Mouse (Mus musculus): ENCODE measurements around the gene Mvk. TPM values are rescaled to one million over a fixed set of nuclear protein-coding genes. Genes with fewer than 3 reads are reported as not detected.

Gene Mvk
- polyA plus RNA-seq, 1 experiment from 2014 or later, result 66.5 TPM

- H3K4me3 ChIP-seq (ENCODE audit: low read depth, low read length), result no peak overlapping the region
- no peaks in the 10 kb centered on the region for H3K4me1 ChIP-seq (ENCODE audit: control insufficient read depth, insufficient read depth, low read length)
- no peaks in the 10 kb centered on the region for H3K9me3 ChIP-seq (ENCODE audit: control insufficient read depth, low read length)
- no peak for DNase-seq (ENCODE audit: low spot score)
- ATAC-seq (ENCODE audit: insufficient read depth, low FRiP score, low TSS enrichment), result no peak
- H3K36me3 ChIP-seq (ENCODE audit: control insufficient read depth, insufficient read depth, low read length), result 0 out of 2 replicates have a peak, but pooled peaks cover 3% of the 10 kb centered on the region
- no peak overlapping the region for H3K4me2 ChIP-seq (ENCODE audit: low read depth)
- H3K27ac ChIP-seq (ENCODE audit: low read depth, low read length), result no peak overlapping the region
- H3K9ac ChIP-seq (ENCODE audit: low read length), result no peak overlapping the region
- WGBS, result 83% methylated on average over 8 of the region's 8 CpGs
- no peaks in the 10 kb centered on the region for H3K27me3 ChIP-seq (ENCODE audit: control insufficient read depth, insufficient read depth, low read length)
Measured at GRCm38 (mm10) chr5:114434359-114434758, 9.7 kb upstream of the Mvk start.

- ATAC-seq (ENCODE audit: insufficient read depth, low FRiP score, low TSS enrichment), result no peak
Measured at GRCm38 (mm10) chr5:114435588-114435987, 8.5 kb upstream of the Mvk start.

DNA sequence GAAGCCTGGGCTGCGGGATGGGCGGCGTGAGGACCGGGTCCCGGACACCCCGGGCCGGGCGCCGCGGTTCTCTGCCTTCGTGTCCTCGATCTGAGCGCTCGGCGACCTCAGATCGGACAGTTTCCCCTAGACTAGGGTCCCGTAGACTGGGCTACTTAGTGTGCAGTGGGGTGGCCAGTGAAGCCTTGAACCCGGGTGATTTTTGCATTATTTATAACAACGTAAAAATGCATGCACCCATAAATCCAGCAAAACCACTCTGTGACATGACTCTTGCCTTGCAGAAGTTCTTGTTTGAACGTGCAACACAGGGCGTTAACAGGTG lies 261 bp downstream of the Mvk start:
- DNase-seq (ENCODE audit: low spot score), result no peak
- Histone ChIP-seq H3K4me2 (ENCODE audit: low read depth) (peak overlapping the region; percentile 72), H3K9me3 (ENCODE audit: control insufficient read depth, low read length) (no peaks in the 10 kb centered on the region), H3K27me3 (ENCODE audit: control insufficient read depth, insufficient read depth, low read length) (no peaks in the 10 kb centered on the region), H3K4me3 (ENCODE audit: low read depth, low read length) (peak overlapping the region; percentile 73), H3K4me1 (ENCODE audit: control insufficient read depth, insufficient read depth, low read length) (peaks cover 10% of the 10 kb centered on the region; the same call in 1 of the 2 replicates), H3K27ac (ENCODE audit: low read depth, low read length) (no peak overlapping the region), H3K36me3 (ENCODE audit: control insufficient read depth, insufficient read depth, low read length) (peaks cover 2% of the 10 kb centered on the region; the same call in 1 of the 2 replicates), H3K9ac (ENCODE audit: low read length) (peak overlapping the region; percentile 67)
- 1% methylated on average over 21 of the region's 21 CpGs for WGBS
- no peak for ATAC-seq (ENCODE audit: insufficient read depth, low FRiP score, low TSS enrichment)

More at GRCm38 (mm10) chr5:114435588-114435987, 8.5 kb upstream of the Mvk start:
- H3K27ac ChIP-seq (ENCODE audit: low read depth, low read length), result no peak overlapping the region
- no peak overlapping the region for H3K4me3 ChIP-seq (ENCODE audit: low read depth, low read length)
- no peaks in the 10 kb centered on the region for H3K9me3 ChIP-seq (ENCODE audit: control insufficient read depth, low read length)
- no peaks in the 10 kb centered on the region for H3K4me1 ChIP-seq (ENCODE audit: control insufficient read depth, insufficient read depth, low read length)
- no peak for DNase-seq (ENCODE audit: low spot score)
- H3K4me2 ChIP-seq (ENCODE audit: low read depth), result no peak overlapping the region
- 97% methylated on average over 14 of the region's 14 CpGs for WGBS
- no peaks in the 10 kb centered on the region for H3K27me3 ChIP-seq (ENCODE audit: control insufficient read depth, insufficient read depth, low read length)
- no peak overlapping the region for H3K9ac ChIP-seq (ENCODE audit: low read length)
- H3K36me3 ChIP-seq (ENCODE audit: control insufficient read depth, insufficient read depth, low read length), result 0 out of 2 replicates have a peak, but pooled peaks cover 3% of the 10 kb centered on the region

GRCm38 (mm10) chr5:114449011-114449410 lies 4.9 kb downstream of the Mvk start:
- 93% methylated on average over 4 of the region's 4 CpGs for WGBS
- no peaks in the 10 kb centered on the region for H3K27me3 ChIP-seq (ENCODE audit: control insufficient read depth, insufficient read depth, low read length)
- H3K4me2 ChIP-seq (ENCODE audit: low read depth), result no peak overlapping the region
- no peak overlapping the region for H3K27ac ChIP-seq (ENCODE audit: low read depth, low read length)
- peaks cover 9% of the 10 kb centered on the region for H3K36me3 ChIP-seq (ENCODE audit: control insufficient read depth, insufficient read depth, low read length)
- H3K9me3 ChIP-seq (ENCODE audit: control insufficient read depth, low read length), result no peaks in the 10 kb centered on the region
- DNase-seq (ENCODE audit: low spot score) (no peak), ATAC-seq (ENCODE audit: insufficient read depth, low FRiP score, low TSS enrichment) (no peak)
- H3K4me3 ChIP-seq (ENCODE audit: low read depth, low read length), result no peak overlapping the region
- no peak overlapping the region for H3K9ac ChIP-seq (ENCODE audit: low read length)
- peaks cover 8% of the 10 kb centered on the region; the same call in 1 of the 2 replicates for H3K4me1 ChIP-seq (ENCODE audit: control insufficient read depth, insufficient read depth, low read length)

DNA sequence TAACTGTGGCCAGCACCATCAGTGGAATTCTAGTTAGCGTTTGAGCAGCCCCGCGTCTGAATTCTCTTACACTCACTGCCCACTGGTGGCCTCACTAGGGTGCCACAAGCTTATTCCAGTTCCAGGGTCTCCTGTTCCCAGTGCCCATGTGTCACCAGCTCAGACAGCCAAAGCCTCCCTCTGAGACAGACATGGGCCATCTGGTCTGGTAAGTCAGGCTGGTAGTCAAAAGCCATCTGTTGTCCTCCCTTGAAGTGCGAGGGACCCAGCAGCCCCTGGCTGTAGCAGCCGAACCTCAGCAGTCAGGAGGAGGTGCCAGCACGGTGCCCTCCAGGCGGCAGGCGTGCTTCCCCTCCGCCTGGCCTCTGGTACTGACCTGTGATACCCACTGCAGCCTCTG lies 12.2 kb downstream of the Mvk start:
- no peak overlapping the region; the same call in 1 of the 2 replicates for H3K9ac ChIP-seq (ENCODE audit: low read length)
- DNase-seq (ENCODE audit: low spot score), result no peak

DNA sequence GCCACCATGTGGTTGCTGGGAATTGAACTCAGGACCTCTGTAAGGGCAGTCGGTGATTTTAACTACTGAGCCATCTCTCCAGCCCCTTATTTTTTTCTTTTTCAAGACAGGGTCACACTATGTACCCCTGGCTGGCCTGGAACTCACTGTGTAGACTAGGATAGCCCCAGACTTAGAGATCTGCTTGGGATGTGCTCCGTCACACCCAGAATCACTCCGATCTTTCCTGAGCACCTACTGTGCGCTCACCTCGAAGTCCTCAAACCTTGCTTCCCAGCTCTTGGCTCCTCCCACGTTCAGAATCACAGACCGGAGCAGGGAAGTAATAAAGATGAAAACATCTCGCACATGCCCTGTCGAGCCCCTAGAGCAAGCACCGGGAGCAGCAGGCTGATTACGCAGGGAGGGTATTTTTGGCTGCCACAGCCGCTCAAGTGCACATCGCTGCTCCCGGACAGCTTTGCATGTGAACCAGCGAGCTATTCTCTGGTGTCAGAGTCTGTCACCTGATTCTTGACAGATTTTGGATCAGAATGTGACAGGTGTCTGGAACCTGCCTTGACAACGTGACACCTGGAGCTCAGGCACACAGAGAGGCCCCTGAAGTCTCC lies 13.0 kb downstream of the Mvk start:
- no peaks in the 10 kb centered on the region for H3K9me3 ChIP-seq (ENCODE audit: control insufficient read depth, low read length)
- no peak for ATAC-seq (ENCODE audit: insufficient read depth, low FRiP score, low TSS enrichment)
- 82% methylated on average over 16 of the region's 16 CpGs for WGBS

More for the DNA sequence above, 12.2 kb downstream of the Mvk start:
- Histone ChIP-seq H3K27me3 (ENCODE audit: control insufficient read depth, insufficient read depth, low read length) (no peaks in the 10 kb centered on the region), H3K4me3 (ENCODE audit: low read depth, low read length) (no peak overlapping the region), H3K27ac (ENCODE audit: low read depth, low read length) (0 out of 2 replicates have a peak overlapping the region, but pooled peaks have one; percentile 8), H3K9me3 (ENCODE audit: control insufficient read depth, low read length) (no peaks in the 10 kb centered on the region), H3K4me1 (ENCODE audit: control insufficient read depth, insufficient read depth, low read length) (no peaks in the 10 kb centered on the region), H3K36me3 (ENCODE audit: control insufficient read depth, insufficient read depth, low read length) (no peaks in the 10 kb centered on the region; the same call in 1 of the 2 replicates), H3K4me2 (ENCODE audit: low read depth) (no peak overlapping the region)
- WGBS, result 64% methylated on average over 9 of the region's 9 CpGs
- ATAC-seq (ENCODE audit: insufficient read depth, low FRiP score, low TSS enrichment), result no peak

GRCm38 (mm10) chr5:114461238-114461637 lies 17.2 kb downstream of the Mvk start:
- H3K4me2 ChIP-seq (ENCODE audit: low read depth), result no peak overlapping the region
- H3K27me3 ChIP-seq (ENCODE audit: control insufficient read depth, insufficient read depth, low read length), result no peaks in the 10 kb centered on the region
- H3K9ac ChIP-seq (ENCODE audit: low read length), result no peak overlapping the region
- H3K27ac ChIP-seq (ENCODE audit: low read depth, low read length), result no peak overlapping the region
- H3K4me3 ChIP-seq (ENCODE audit: low read depth, low read length), result no peak overlapping the region
- DNase-seq (ENCODE audit: low spot score) (peak; percentile 86), ATAC-seq (ENCODE audit: insufficient read depth, low FRiP score, low TSS enrichment) (peak; percentile 35; the same call in 1 of the 2 replicates)
- no peaks in the 10 kb centered on the region for H3K9me3 ChIP-seq (ENCODE audit: control insufficient read depth, low read length)
- no peaks in the 10 kb centered on the region for H3K36me3 ChIP-seq (ENCODE audit: control insufficient read depth, insufficient read depth, low read length)
- 4% methylated on average over 7 of the region's 7 CpGs for WGBS
- peaks cover 17% of the 10 kb centered on the region for H3K4me1 ChIP-seq (ENCODE audit: control insufficient read depth, insufficient read depth, low read length)

More for the DNA sequence above, 13.0 kb downstream of the Mvk start:
- 0 out of 2 replicates have a peak, but pooled peaks cover 4% of the 10 kb centered on the region for H3K4me1 ChIP-seq (ENCODE audit: control insufficient read depth, insufficient read depth, low read length)
- 0 out of 2 replicates have a peak overlapping the region, but pooled peaks have one; percentile 8 for H3K27ac ChIP-seq (ENCODE audit: low read depth, low read length)
- H3K36me3 ChIP-seq (ENCODE audit: control insufficient read depth, insufficient read depth, low read length), result no peaks in the 10 kb centered on the region
- H3K4me2 ChIP-seq (ENCODE audit: low read depth), result no peak overlapping the region
- no peak for DNase-seq (ENCODE audit: low spot score)
- no peaks in the 10 kb centered on the region for H3K27me3 ChIP-seq (ENCODE audit: control insufficient read depth, insufficient read depth, low read length)
- H3K9ac ChIP-seq (ENCODE audit: low read length), result no peak overlapping the region
- no peak overlapping the region for H3K4me3 ChIP-seq (ENCODE audit: low read depth, low read length)

DNA sequence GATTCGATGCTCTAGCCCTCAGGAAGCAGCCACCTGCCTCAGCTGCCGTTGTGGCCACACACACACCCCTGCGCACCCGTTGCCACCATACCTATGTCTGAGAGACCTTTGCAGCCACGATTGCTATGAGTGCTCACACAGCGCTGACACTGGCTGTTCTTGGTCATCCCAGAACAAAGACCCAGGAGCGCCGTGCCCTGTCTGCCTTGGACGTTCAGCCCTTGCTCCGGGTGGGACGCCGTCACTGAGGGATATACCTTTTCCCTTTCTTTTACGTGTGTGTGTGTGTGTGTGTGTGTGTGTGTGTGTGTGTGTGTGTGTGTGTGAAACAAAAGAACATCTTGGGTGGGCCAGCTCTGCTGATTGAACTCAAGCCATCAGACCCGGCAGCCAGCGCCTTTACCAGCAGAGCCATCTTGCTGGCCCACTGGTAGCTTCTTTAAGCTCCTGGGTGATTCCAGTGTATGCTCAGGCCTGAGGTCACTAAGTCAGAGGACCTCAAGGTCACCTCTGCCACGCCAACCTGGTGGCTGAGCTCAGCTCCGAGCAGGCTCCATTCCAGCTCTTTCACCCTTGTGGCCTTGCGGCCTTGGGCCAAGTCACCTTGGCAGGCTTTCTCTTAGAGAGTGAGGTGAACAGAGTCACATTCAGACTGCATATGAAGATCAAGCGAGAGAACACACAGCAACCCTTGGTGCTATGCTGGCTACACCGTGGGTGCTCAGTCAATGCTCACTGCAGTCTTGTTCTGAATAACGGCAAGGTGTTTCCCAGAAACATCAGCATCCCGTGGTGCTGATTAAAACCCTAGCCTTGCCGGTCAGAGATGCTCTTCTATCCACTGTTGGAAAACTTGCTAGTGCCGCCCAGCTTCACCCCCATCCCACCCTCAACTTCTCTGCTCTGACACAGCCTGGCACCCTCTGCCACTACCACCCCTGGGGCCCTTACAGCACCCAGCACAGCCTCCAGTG lies 18.3 kb downstream of the Mvk start:
- no peak overlapping the region for H3K4me3 ChIP-seq (ENCODE audit: low read depth, low read length)
- H3K36me3 ChIP-seq (ENCODE audit: control insufficient read depth, insufficient read depth, low read length), result no peaks in the 10 kb centered on the region
- no peak for ATAC-seq (ENCODE audit: insufficient read depth, low FRiP score, low TSS enrichment)
- no peak overlapping the region for H3K27ac ChIP-seq (ENCODE audit: low read depth, low read length)
- no peaks in the 10 kb centered on the region for H3K9me3 ChIP-seq (ENCODE audit: control insufficient read depth, low read length)
- DNase-seq (ENCODE audit: low spot score), result no peak
- WGBS, result 81% methylated on average over 24 of the region's 24 CpGs
- no peak overlapping the region for H3K4me2 ChIP-seq (ENCODE audit: low read depth)
- H3K27me3 ChIP-seq (ENCODE audit: control insufficient read depth, insufficient read depth, low read length), result no peaks in the 10 kb centered on the region
- H3K9ac ChIP-seq (ENCODE audit: low read length), result no peak overlapping the region
- H3K4me1 ChIP-seq (ENCODE audit: control insufficient read depth, insufficient read depth, low read length), result peaks cover 26% of the 10 kb centered on the region

Measured in neural tube, embryonic 11.5 days (tissue).